ENCODE assay signal across 8 mouse cellular contexts in genomic region chr3:51708746-51709411, GRCm38 (mm10). TPM values are rescaled to one million over a fixed set of nuclear protein-coding genes. Genes with fewer than 3 reads are reported as not detected.
DNase-seq lines count a peak whose midpoint lies in the region; ATAC-seq and TF ChIP-seq lines count a peak whose summit lies in the region.

No protein-coding gene starts in this region.

- H3K4me3 ChIP-seq in cerebellum, adult 2 months (replicated peaks; ENCODE audit: insufficient read depth, low read depth, low read length): peak overlapping the region; percentile 45
- H3K4me3 ChIP-seq in hindbrain, embryonic 12.5 days: no peak overlapping the region

- 13% methylated on average over 21 of the region's 21 CpGs for WGBS in cerebellum, adult 2 months
- 72% methylated on average over 21 of the region's 21 CpGs for WGBS in hindbrain, embryonic 12.5 days

- in situ Hi-C loops in Patski (cut with MboI; ENCODE audit: low pct_unique_long_range_greater_than_20kb): no loop called here

- H3K9me3 ChIP-seq in hindbrain, embryonic 12.5 days (replicated peaks): no peaks in the 10 kb centered on the region

- no peak overlapping the region for H3K9ac ChIP-seq in hindbrain, embryonic 12.5 days

- H3K27me3 ChIP-seq in Patski: no peaks in the 10 kb centered on the region
- no peaks in the 10 kb centered on the region for H3K27me3 ChIP-seq in cerebellum, adult 2 months (ENCODE audit: control insufficient read depth, insufficient read depth, low read length)
- H3K27me3 ChIP-seq in hindbrain, embryonic 12.5 days: no peaks in the 10 kb centered on the region

- POLR2A ChIA-PET in Patski (lab: Charles Lee): interaction anchor here (0.6 to 1.0 kb wide), 5 partner anchors 9 to 166 kb away, joined by 3 to 5 read pairs (median 3); no protein-coding TSS in a partner anchor

- H3K27ac ChIP-seq in cerebellum, adult 2 months (ENCODE audit: insufficient read depth, low read length): peak overlapping the region; percentile 87
- H3K27ac ChIP-seq in hindbrain, embryonic 12.5 days: peak overlapping the region; percentile 50

- no peak overlapping the region for H3K4me2 ChIP-seq in hindbrain, embryonic 12.5 days (replicated peaks)

- DNase-seq in Patski (ENCODE audit: low read depth, low spot score): peak; percentile 84
- peak; percentile 86 to 97 for DNase-seq in cerebellum, adult 2 months
- peak; percentile 43 to 51 for DNase-seq in frontal cortex, postnatal 25 days (ENCODE audit: low spot score in 2 of 2)
- peak; percentile 56 to 83 for DNase-seq in layer of hippocampus, postnatal 14 days (ENCODE audit: low spot score in 2 of 2)
- peak; percentile 88 for DNase-seq in lung, postnatal 14 days
- peak; percentile 63 for DNase-seq in right cerebral cortex, postnatal 14 days
- peak; percentile 69 to 77 for DNase-seq in urinary bladder, postnatal 4 days (ENCODE audit: low spot score in 2 of 2)

- CTCF ChIA-PET in Patski (lab: Charles Lee): interaction anchor here (0.9 to 1.9 kb wide), 8 partner anchors 9 to 533 kb away, joined by 3 to 12 read pairs (median 3); no protein-coding TSS in a partner anchor

- TF ChIP-seq CTCF in Patski (IDR thresholded peaks at IDR 0.05): no peak
- TF ChIP-seq CTCF in cerebellum, adult 2 months (IDR thresholded peaks at IDR 0.05; ENCODE audit: borderline replicate concordance, insufficient read depth, low read depth, low read length): no peak

- no peaks in the 10 kb centered on the region for H3K36me3 ChIP-seq in hindbrain, embryonic 12.5 days

- ATAC-seq in Patski: peak; percentile 87
- ATAC-seq in hindbrain, embryonic 12.5 days (ENCODE audit: low FRiP score): peak; percentile 64; the same call in 1 of the 2 replicates

- no peak for TF ChIP-seq POLR2A in cerebellum, adult 2 months (IDR thresholded peaks at IDR 0.05; ENCODE audit: borderline replicate concordance, insufficient read depth, low read length)

- peaks cover 35% of the 10 kb centered on the region for H3K4me1 ChIP-seq in cerebellum, adult 2 months (ENCODE audit: control insufficient read depth, insufficient read depth, low read length)
- peaks cover 21% of the 10 kb centered on the region for H3K4me1 ChIP-seq in hindbrain, embryonic 12.5 days

RNA-seq across cellular contexts. Expression of gene Mgst2, which starts 48.7 kb away (rescaled TPM):
- polyA plus RNA-seq in Patski (2021): 118 TPM
- 0.17 and 0.34 TPM in 2 replicates for polyA plus RNA-seq in cerebellum, adult 2 months (2012; rRNA removed)
- polyA plus RNA-seq in hindbrain, embryonic 12.5 days (2016; fragmentation: Nextera tagmentation; extraction: Ambion mirVana): 0.58 and 1.3 TPM in 2 replicates
- total RNA-seq in layer of hippocampus, postnatal 14 days (2021): not detected

Comparison
In these comparisons a context has a peak if more than half of its experiments do, and no peak if none do; other contexts are left out.
1. RNA of gene Mgst2, which starts 48.7 kb away (polyA plus RNA-seq): 118 TPM in Patski (single experiment); 0.58 to 1.3 TPM in hindbrain, embryonic 12.5 days and 0.17 to 0.34 TPM in cerebellum, adult 2 months; every median in the first group is over 10 times any median in the second.
2. Peak in every context shown above with its lines, with median percentiles within 50 percentile points of each other: DNase-seq.